Mouse (Mus musculus) liver, adult (tissue): ENCODE data around the gene Cct4.

Source experiments
- GATA4 ChIP-seq: IDR thresholded peaks from 2 replicates; pipeline ENCODE4 v1.6.1; 2014; ENCODE audit warnings: mild to moderate bottlenecking, low read length; ENCODE audit not compliant: insufficient replicate concordance

Gene Cct4

GRCm38 (mm10) chr11:22978215-22978614 lies 12.1 kb upstream of the Cct4 start:
- TF ChIP-seq GATA4 = no peak

GRCm38 (mm10) chr11:22978711-22979110 lies 11.6 kb upstream of the Cct4 start:
- TF ChIP-seq GATA4 = no peak

GRCm38 (mm10) chr11:22979221-22979620 lies 11.1 kb upstream of the Cct4 start:
- no peak for TF ChIP-seq GATA4

DNA sequence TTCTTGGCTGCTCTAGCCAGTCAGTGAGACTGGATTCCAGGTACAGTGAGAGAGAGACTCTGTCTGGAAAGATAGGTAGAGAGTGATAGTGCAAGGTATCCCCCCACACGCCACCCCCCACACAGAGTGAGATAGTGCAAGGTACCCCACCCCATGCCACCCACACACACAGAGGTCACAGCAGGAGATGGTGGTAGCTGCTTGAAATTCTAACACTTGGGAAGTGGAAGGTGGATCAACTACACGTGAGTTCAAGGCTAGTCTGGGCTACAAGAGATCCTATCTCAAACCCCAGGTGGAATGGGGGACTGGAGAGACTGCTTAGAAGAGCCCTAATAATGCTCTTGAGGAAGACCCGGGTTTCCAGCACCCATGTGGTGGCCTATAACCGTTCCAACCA lies 9.3 kb upstream of the Cct4 start:
- no peak for TF ChIP-seq GATA4

GRCm38 (mm10) chr11:22981543-22981950 lies 8.8 kb upstream of the Cct4 start:
- no peak for TF ChIP-seq GATA4

GRCm38 (mm10) chr11:22981984-22982757 lies 8.1 kb upstream of the Cct4 start, which contains the start of the genes Gm28048 and Commd1:
Gene Gm28048 (minus strand): TSS chr11:22982090.
Gene Commd1 (minus strand): TSS chr11:22982382.
- no peak; the same call in 1 of the 2 replicates for TF ChIP-seq GATA4

- TF ChIP-seq GATA4 = no peak
Observed at GRCm38 (mm10) chr11:22982846-22983245, 7.5 kb upstream of the Cct4 start.

DNA sequence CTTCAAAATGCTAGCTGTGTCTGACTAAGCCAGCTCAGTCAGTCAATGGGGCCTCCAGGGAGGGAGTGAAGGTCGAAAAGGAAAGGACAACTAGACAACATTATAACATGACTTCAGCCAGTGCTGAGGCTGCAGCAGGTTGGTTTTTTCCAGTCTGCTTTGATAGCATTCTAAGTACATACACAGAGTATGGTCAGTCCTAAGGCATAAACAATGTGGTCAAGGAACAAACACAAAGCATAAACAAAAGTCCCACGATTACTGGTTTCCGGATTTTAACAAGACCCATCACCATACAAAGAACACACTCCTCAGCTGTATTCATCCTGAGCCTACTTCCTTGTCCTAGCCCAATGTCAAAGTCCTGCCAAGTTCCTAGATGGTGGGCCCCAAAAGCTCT lies 4.8 kb upstream of the Cct4 start:
- no peak for TF ChIP-seq GATA4

GRCm38 (mm10) chr11:22987357-22987756 lies 3.0 kb upstream of the Cct4 start:
- no peak for TF ChIP-seq GATA4

DNA sequence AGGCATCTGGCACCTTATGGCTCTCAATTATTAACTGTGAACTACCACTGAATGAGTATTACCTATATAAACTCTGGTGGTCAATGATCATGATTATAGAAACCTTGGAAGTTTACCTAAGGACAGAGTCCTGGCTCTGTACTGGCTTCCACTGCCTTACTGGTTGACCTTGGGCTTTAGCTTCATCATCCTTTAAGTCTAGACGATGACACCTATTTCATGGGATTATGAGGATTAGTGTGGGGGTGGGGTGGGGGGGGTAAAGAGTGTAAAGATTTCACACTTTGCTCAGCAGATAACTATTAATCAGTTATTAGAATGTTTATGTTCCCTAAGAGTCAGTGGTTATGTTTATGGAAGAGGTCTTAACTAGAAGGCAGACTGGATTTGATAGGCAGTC lies 533 bp upstream of the Cct4 start:
- TF ChIP-seq GATA4 = no peak

GRCm38 (mm10) chr11:22991218-22991835 lies 1.0 kb downstream of the Cct4 start:
- no peak for TF ChIP-seq GATA4

GRCm38 (mm10) chr11:22994271-22994670 lies 4.0 kb downstream of the Cct4 start:
- no peak for TF ChIP-seq GATA4

DNA sequence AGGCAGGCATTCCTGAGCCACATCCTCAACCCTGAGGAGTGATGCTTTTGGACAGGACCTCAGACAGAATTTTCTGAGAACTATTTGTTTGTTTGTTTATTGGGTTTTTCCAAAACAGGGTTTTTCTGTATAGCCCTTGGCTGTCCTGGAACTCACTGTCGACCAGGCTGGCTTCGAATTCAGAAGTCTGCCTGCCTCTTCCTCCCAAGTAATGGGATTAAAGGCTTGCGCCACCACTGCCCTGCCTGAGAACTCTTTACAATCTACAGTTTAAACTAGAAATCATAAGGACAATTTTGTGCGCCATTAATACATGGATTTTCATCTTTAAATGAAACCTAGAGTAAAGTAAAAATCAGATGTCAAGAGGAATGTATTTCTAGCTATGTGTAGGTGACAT lies 5.1 kb downstream of the Cct4 start:
- TF ChIP-seq GATA4 = no peak

GRCm38 (mm10) chr11:22998308-22998707 lies 8.0 kb downstream of the Cct4 start:
- no peak for TF ChIP-seq GATA4

DNA sequence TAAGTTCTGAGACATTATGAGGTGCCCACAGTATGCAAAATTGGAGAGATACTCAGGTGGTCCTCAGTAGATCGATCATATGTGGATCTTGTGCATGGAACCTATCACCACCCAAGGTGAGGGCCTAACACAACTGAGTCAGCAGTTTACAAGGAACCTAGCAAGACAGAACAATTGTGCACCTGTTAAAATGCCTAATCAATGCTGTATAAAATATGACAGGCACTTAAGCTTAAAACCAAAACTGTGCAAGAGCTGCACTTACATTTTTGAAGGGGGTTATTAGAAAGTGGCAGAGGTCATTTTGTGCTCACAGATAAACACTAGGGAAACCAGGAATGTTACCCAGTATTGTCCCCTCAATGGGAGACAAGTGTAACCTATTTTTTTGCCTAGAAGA lies 15.0 kb downstream of the Cct4 start:
- TF ChIP-seq GATA4 = no peak

DNA sequence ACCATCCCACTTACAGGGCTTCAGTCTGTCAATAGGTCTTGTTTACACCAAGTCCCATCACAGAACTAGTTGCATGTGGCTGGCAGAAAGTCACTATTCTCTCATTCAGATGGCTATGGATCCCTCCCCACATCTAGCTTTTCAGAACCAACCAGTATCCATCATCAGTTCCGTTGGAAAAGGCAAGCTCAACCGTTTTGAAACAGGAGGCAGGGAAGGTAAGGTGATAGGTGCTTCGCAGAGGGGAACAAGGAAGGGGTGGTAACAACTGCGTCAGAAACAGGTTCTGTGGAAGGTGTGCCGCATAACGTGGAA lies 16.8 kb downstream of the Cct4 start:
- no peak for TF ChIP-seq GATA4
